Mouse (Mus musculus) layer of hippocampus, adult 8-10 months (tissue): ENCODE data around the gene Mrgprd. TPM values are rescaled to one million over a fixed set of nuclear protein-coding genes. Genes with fewer than 3 reads are reported as not detected.
A peak's percentile ranks its signal among the peaks of the same experiment; 100 is the strongest.

Experiments used
- DNase-seq, 2 experiments: peaks; one replicate each; pipeline ENCODE4 v3.0.0; 2022; ENCODE audit warnings: low spot score in 2 of 2
- total RNA-seq, 4 experiments: library from RNA; stranded (reverse); gene quantifications; 2 replicates each; pipeline ENCODE4 v1.2.4; 2022

Mrgprd gene
- total RNA-seq, result not detected

GRCm38 (mm10) chr7:145314785-145315411, at the start of gene Mrgprd:
Gene Mrgprd (plus strand): TSS chr7:145314835.
- DNase-seq, result no peak

- no peak for DNase-seq
Measured at GRCm38 (mm10) chr7:145266011-145266410, 48.6 kb upstream of the Mrgprd start.

- no peak for DNase-seq
Measured at GRCm38 (mm10) chr7:145268890-145269289, 45.7 kb upstream of the Mrgprd start.

- DNase-seq, result no peak
Measured at GRCm38 (mm10) chr7:145270955-145271354, 43.7 kb upstream of the Mrgprd start.

GRCm38 (mm10) chr7:145275488-145275887, 39.1 kb upstream of the Mrgprd start:
- no peak for DNase-seq

GRCm38 (mm10) chr7:145281396-145281795, 33.2 kb upstream of the Mrgprd start:
- no peak for DNase-seq

GRCm38 (mm10) chr7:145283041-145283440, 31.6 kb upstream of the Mrgprd start:
- no peak for DNase-seq

- peak; percentile 87 for DNase-seq
Measured at GRCm38 (mm10) chr7:145283487-145284187, 31.0 kb upstream of the Mrgprd start, which contains the start of gene Tpcn2. Gene Tpcn2 (minus strand): TSS chr7:145284011.

GRCm38 (mm10) chr7:145284293-145284692, 30.3 kb upstream of the Mrgprd start:
- no peak for DNase-seq

GRCm38 (mm10) chr7:145285476-145285875, 29.2 kb upstream of the Mrgprd start:
- no peak for DNase-seq

GRCm38 (mm10) chr7:145287410-145287809, 27.2 kb upstream of the Mrgprd start:
- DNase-seq, result no peak

GRCm38 (mm10) chr7:145289302-145289701, 25.3 kb upstream of the Mrgprd start:
- DNase-seq, result no peak

- DNase-seq, result no peak
Measured at GRCm38 (mm10) chr7:145291847-145292246, 22.8 kb upstream of the Mrgprd start.

GRCm38 (mm10) chr7:145292726-145293125, 21.9 kb upstream of the Mrgprd start:
- no peak for DNase-seq

GRCm38 (mm10) chr7:145293859-145294258, 20.8 kb upstream of the Mrgprd start:
- no peak for DNase-seq

GRCm38 (mm10) chr7:145298666-145299490, 15.8 kb upstream of the Mrgprd start:
- no peak for DNase-seq

GRCm38 (mm10) chr7:145299562-145300320, 14.9 kb upstream of the Mrgprd start:
- DNase-seq, result no peak

GRCm38 (mm10) chr7:145300321-145301007, 14.2 kb upstream of the Mrgprd start, which contains the start of gene Mrgprf:
Gene Mrgprf (plus strand): TSS chr7:145300828.
- DNase-seq, result peak in 1 of 2 experiments; percentile 37

GRCm38 (mm10) chr7:145301008-145301340, 13.7 kb upstream of the Mrgprd start:
- no peak for DNase-seq

GRCm38 (mm10) chr7:145301341-145302005, 13.2 kb upstream of the Mrgprd start:
- DNase-seq, result no peak
